Mouse (Mus musculus): ENCODE measurements around the gene Actg2. TPM values are rescaled to one million over a fixed set of nuclear protein-coding genes. Genes with fewer than 3 reads are reported as not detected.

The Actg2 gene
- total and polyA plus RNA-seq, 2 experiments from 2014 or later, result 7.0 to 831 TPM

DNA sequence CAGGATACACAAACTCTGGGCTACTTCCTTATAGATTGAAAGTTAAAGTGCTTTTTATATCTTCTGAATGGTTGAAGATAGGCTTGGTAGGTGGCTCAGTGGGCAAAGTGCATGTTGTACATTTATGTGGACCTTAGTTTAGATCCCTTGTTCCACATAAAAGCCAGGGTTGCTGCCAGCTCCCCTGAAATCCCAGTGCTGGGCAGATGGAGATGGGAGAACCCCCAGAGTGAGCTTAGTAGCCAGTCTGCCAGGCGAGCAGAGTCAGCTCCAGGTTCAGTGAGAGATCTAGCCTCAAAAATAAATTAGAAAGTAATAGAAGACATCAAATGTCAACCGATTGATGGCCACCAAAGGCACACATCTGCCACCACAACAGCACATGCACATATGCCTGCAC, 3.5 kb downstream of the Actg2 start:
- TF ChIP-seq CTCF (IDR thresholded peaks at IDR 0.05; ENCODE audit: low read depth), result no peak
- TF ChIP-seq EP300 (IDR thresholded peaks at IDR 0.05; ENCODE audit: low read depth), result no peak
- ATAC-seq (ENCODE audit: insufficient read depth, low read depth), result no peak
- H3K36me3 ChIP-seq (replicated peaks; ENCODE audit: control insufficient read depth, insufficient read depth, low read length), result no peaks in the 10 kb centered on the region
- H3K9ac ChIP-seq (replicated peaks; ENCODE audit: low read depth, low read length), result no peak overlapping the region
- no peaks in the 10 kb centered on the region for H3K27me3 ChIP-seq (ENCODE audit: control insufficient read depth, insufficient read depth, low read length)
- no peak overlapping the region for H3K27ac ChIP-seq (ENCODE audit: low read depth)
- no peak overlapping the region for H3K4me3 ChIP-seq (ENCODE audit: low read depth, low read length)
- no peak overlapping the region for H3K4me2 ChIP-seq (ENCODE audit: low read depth, low read length)
- 90% methylated on average over 2 of the region's 2 CpGs for WGBS
- H3K9me3 ChIP-seq (replicated peaks; ENCODE audit: control insufficient read depth, low read length), result no peaks in the 10 kb centered on the region
- no peaks in the 10 kb centered on the region for H3K4me1 ChIP-seq (ENCODE audit: control insufficient read depth, insufficient read depth)
- no peak for DNase-seq (ENCODE audit: low spot score)

DNA sequence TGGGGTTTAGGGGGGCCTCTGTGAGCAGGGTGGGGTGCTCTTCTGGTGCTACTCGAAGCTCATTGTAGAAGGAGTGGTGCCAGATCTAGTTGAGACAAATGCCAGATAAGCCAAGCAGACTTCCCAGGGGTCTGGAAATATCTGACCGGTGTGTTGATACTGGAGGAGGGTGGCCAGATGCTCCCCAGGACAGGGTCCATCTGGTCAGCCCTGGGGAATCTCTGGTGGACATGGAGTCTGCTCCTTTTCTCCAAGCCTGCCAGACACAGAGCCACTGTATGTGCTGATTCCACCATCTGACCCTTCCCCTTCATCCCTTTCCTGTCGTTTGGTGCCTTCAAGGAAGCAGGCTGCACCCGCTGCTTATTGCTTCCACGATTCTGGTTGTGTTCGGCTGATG, 12.9 kb downstream of the Actg2 start:
- no peak for ATAC-seq (ENCODE audit: insufficient read depth, low read depth)
- TF ChIP-seq CTCF (IDR thresholded peaks at IDR 0.05; ENCODE audit: low read depth) (no peak), EP300 (IDR thresholded peaks at IDR 0.05; ENCODE audit: low read depth) (no peak)
- Histone ChIP-seq H3K27ac (ENCODE audit: low read depth) (no peak overlapping the region), H3K9me3 (replicated peaks; ENCODE audit: control insufficient read depth, low read length) (no peaks in the 10 kb centered on the region), H3K4me1 (ENCODE audit: control insufficient read depth, insufficient read depth) (0 out of 2 replicates have a peak, but pooled peaks cover 4% of the 10 kb centered on the region), H3K4me2 (ENCODE audit: low read depth, low read length) (no peak overlapping the region), H3K27me3 (ENCODE audit: control insufficient read depth, insufficient read depth, low read length) (no peaks in the 10 kb centered on the region), H3K9ac (replicated peaks; ENCODE audit: low read depth, low read length) (no peak overlapping the region), H3K4me3 (ENCODE audit: low read depth, low read length) (no peak overlapping the region), H3K36me3 (replicated peaks; ENCODE audit: control insufficient read depth, insufficient read depth, low read length) (no peaks in the 10 kb centered on the region)
- WGBS, result 27% methylated on average over 6 of the region's 6 CpGs
- DNase-seq (ENCODE audit: low spot score), result no peak

DNA sequence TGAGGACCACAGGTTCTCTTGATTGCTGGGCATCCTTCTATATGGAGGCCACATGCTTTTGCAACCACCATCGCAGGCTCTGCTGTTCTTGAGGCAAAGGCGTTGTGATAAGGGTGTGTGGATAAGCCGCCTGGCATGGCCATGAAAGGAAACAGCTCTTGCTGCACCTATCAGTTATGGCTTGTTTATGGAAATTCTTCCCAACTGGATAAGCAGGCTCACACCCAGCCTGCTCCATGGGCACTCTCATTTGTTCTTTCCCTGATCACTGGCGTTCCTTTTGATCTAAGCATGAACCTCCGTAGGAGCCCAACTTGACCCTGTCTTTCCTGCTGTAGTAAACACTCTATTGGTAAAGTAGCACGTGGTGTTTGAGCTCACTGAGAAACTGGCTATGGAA, 14.3 kb downstream of the Actg2 start:
- no peaks in the 10 kb centered on the region for H3K36me3 ChIP-seq (replicated peaks; ENCODE audit: control insufficient read depth, insufficient read depth, low read length)
- no peak overlapping the region for H3K27ac ChIP-seq (ENCODE audit: low read depth)

DNA sequence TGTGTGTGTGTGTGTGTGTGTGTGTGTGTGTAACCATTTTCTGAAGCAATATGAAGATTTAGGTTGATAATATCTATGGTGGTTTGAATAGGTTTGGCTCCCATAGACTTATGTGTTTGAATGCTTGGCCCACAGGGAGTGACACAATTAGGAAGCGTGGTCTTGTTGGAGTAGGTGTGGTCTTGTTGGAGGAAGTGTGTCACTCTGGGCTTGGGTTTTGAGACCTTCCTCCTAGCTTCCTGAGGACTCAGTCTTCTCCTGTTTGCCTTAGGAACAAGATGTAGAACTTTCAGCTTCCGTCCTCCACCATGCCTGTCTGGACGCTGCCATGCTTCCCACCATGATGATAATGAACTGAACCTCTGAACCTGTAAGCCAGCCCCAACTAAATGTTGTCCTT, 17.4 kb downstream of the Actg2 start:
- no peaks in the 10 kb centered on the region for H3K27me3 ChIP-seq (ENCODE audit: control insufficient read depth, insufficient read depth, low read length)
- no peaks in the 10 kb centered on the region for H3K9me3 ChIP-seq (replicated peaks; ENCODE audit: control insufficient read depth, low read length)
- no peak overlapping the region for H3K4me3 ChIP-seq (ENCODE audit: low read depth, low read length)
- no peak overlapping the region for H3K4me2 ChIP-seq (ENCODE audit: low read depth, low read length)
- no peak overlapping the region for H3K9ac ChIP-seq (replicated peaks; ENCODE audit: low read depth, low read length)
- TF ChIP-seq EP300 (IDR thresholded peaks at IDR 0.05; ENCODE audit: low read depth), result no peak
- H3K36me3 ChIP-seq (replicated peaks; ENCODE audit: control insufficient read depth, insufficient read depth, low read length), result no peaks in the 10 kb centered on the region
- no peak overlapping the region for H3K27ac ChIP-seq (ENCODE audit: low read depth)
- no peak for DNase-seq (ENCODE audit: low spot score)
- H3K4me1 ChIP-seq (ENCODE audit: control insufficient read depth, insufficient read depth), result 0 out of 2 replicates have a peak, but pooled peaks cover 4% of the 10 kb centered on the region
- no peak for ATAC-seq (ENCODE audit: insufficient read depth, low read depth)
- WGBS, result 82% methylated on average over 3 of the region's 3 CpGs

More for the DNA sequence above, 14.3 kb downstream of the Actg2 start:
- WGBS, result 17% methylated on average over 6 of the region's 6 CpGs
- 0 out of 2 replicates have a peak, but pooled peaks cover 4% of the 10 kb centered on the region for H3K4me1 ChIP-seq (ENCODE audit: control insufficient read depth, insufficient read depth)
- H3K9ac ChIP-seq (replicated peaks; ENCODE audit: low read depth, low read length), result no peak overlapping the region
- no peaks in the 10 kb centered on the region for H3K9me3 ChIP-seq (replicated peaks; ENCODE audit: control insufficient read depth, low read length)
- no peaks in the 10 kb centered on the region for H3K27me3 ChIP-seq (ENCODE audit: control insufficient read depth, insufficient read depth, low read length)
- TF ChIP-seq CTCF (IDR thresholded peaks at IDR 0.05; ENCODE audit: low read depth), result no peak
- TF ChIP-seq EP300 (IDR thresholded peaks at IDR 0.05; ENCODE audit: low read depth), result no peak
- no peak overlapping the region for H3K4me3 ChIP-seq (ENCODE audit: low read depth, low read length)
- ATAC-seq (ENCODE audit: insufficient read depth, low read depth) (no peak), DNase-seq (ENCODE audit: low spot score) (no peak)
- H3K4me2 ChIP-seq (ENCODE audit: low read depth, low read length), result no peak overlapping the region

DNA sequence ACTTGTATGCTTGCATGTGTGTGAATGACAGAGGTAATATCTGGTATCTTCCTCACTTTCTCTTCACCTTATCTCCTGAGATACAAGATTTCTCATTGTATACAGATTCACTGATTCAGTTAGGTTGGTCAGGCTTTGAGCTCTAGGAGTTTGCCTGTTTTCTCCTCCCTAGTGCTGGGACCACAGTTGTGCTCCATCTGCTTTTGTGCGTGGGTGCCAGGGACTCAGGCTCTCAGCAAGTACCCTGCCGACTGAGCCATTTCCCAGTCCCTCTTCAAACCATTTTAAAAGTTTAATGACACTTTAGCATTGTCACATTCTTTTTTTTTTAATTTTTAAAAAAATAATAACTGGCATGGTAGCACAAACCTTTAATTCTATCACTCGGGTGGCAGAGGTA, 20.9 kb downstream of the Actg2 start:
- Histone ChIP-seq H3K4me2 (ENCODE audit: low read depth, low read length) (no peak overlapping the region), H3K9ac (replicated peaks; ENCODE audit: low read depth, low read length) (no peak overlapping the region), H3K36me3 (replicated peaks; ENCODE audit: control insufficient read depth, insufficient read depth, low read length) (no peaks in the 10 kb centered on the region), H3K27me3 (ENCODE audit: control insufficient read depth, insufficient read depth, low read length) (no peaks in the 10 kb centered on the region), H3K4me3 (ENCODE audit: low read depth, low read length) (no peak overlapping the region), H3K9me3 (replicated peaks; ENCODE audit: control insufficient read depth, low read length) (no peaks in the 10 kb centered on the region), H3K4me1 (ENCODE audit: control insufficient read depth, insufficient read depth) (no peaks in the 10 kb centered on the region), H3K27ac (ENCODE audit: low read depth) (no peak overlapping the region)
- DNase-seq (ENCODE audit: low spot score) (no peak), ATAC-seq (ENCODE audit: insufficient read depth, low read depth) (no peak)
- WGBS, result 68% methylated on average over 3 of the region's 3 CpGs
- no peak for TF ChIP-seq CTCF (IDR thresholded peaks at IDR 0.05; ENCODE audit: low read depth)
- no peak for TF ChIP-seq EP300 (IDR thresholded peaks at IDR 0.05; ENCODE audit: low read depth)

DNA sequence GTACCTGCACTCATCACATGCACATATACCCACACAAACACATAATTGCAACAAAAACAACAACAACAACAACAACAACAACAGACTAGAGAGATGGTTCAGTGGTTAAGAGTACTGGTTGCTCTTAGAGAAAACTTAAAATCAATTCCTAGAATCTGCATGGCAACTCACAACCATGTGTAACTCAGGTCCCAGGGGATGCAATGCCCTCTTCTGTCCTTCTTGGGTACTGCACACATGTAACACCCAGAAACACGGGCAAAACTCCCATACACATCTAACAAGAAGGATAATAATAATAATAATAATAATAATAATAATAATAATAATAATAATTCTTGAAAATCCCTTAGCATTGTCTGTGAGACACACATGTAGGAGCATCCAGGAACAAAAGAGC, 23.6 kb downstream of the Actg2 start:
- Histone ChIP-seq H3K36me3 (replicated peaks; ENCODE audit: control insufficient read depth, insufficient read depth, low read length) (no peaks in the 10 kb centered on the region), H3K9ac (replicated peaks; ENCODE audit: low read depth, low read length) (no peak overlapping the region), H3K4me2 (ENCODE audit: low read depth, low read length) (no peak overlapping the region), H3K4me1 (ENCODE audit: control insufficient read depth, insufficient read depth) (no peaks in the 10 kb centered on the region), H3K27ac (ENCODE audit: low read depth) (no peak overlapping the region), H3K9me3 (replicated peaks; ENCODE audit: control insufficient read depth, low read length) (no peaks in the 10 kb centered on the region), H3K4me3 (ENCODE audit: low read depth, low read length) (no peak overlapping the region), H3K27me3 (ENCODE audit: control insufficient read depth, insufficient read depth, low read length) (no peaks in the 10 kb centered on the region)
- TF ChIP-seq EP300 (IDR thresholded peaks at IDR 0.05; ENCODE audit: low read depth) (no peak), CTCF (IDR thresholded peaks at IDR 0.05; ENCODE audit: low read depth) (peak; percentile 76)
- WGBS, result 16% methylated on average over 1 of the region's 1 CpGs
- DNase-seq (ENCODE audit: low spot score) (no peak), ATAC-seq (ENCODE audit: insufficient read depth, low read depth) (no peak)
